Mouse (Mus musculus): ENCODE results near the gene Klf16.

Gene Klf16

GRCm38 (mm10) chr10:80573944-80574343, 3.2 kb downstream of the Klf16 start:
- peak; percentile 72 for DNase-seq

GRCm38 (mm10) chr10:80572477-80572876, 4.6 kb downstream of the Klf16 start:
- no peak for DNase-seq

DNA sequence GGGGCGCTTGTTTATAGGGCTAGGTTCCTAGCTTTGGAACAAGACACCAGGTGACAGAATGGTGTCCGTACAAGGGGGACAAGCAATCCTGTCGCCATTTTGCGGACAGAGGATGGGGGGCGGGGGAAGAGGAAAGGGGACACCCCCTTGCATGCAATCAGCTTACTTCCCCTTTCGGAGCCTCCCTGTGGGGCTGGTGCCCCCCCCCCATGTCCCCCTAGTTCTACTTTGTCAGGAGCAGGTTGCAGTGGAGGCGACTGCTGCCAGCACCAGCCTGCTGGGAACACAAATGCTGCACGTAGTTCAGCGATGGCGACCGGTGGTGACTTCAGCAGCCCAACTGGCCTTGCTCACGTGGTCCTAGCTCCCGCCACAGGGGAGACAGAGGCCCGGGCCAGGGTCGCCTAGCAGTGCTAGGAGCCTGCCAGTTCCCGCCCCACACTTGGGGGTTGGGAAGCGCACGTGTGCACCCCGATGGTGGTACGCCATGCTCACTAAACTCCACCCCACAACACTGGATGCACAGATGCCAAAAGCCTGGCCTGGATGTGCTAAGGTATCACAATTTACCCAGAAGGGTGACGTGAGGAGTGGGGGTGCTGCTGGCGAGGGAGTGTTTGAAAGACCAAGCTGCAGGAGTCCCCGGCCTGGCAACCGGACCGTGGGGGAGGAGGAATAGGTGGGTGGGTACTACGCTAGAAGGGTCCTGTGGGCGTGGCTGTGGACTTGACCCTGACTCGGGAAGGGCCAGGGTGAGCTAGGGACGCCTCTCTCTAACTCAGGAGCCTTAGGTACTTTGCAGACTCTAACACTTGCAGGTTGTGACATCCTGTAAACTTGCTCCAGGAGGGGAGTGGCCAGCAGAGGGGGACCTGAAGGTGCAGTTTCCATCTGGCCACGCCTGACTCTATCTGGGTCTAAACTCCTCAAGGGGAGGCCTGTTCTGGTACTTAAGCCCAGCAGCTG, 6.0 kb downstream of the Klf16 start:
- no peak for DNase-seq

GRCm38 (mm10) chr10:80570419-80570818, 6.7 kb downstream of the Klf16 start:
- no peak for DNase-seq

- DNase-seq, result no peak
Measured at GRCm38 (mm10) chr10:80569664-80570066, 7.5 kb downstream of the Klf16 start.

DNA sequence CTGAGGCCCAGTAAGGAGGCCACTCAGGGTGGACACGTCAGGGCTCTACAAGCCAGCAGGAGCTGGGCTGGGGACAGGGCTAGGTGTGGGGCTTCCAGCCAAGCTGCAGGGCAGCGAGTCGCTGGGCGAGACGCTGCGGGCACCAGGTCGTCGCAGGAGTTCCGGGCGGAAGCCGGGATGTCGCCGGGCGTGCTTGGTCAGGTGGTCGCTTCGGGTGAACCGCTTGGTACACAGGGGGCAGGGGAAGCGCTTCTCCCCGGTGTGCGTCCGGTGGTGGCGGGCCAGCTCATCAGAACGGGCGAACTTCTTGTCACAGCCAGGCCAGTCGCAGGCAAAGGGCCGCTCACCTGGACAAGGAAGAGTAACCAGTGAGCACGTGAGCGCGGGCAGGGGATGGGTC, 8.2 kb downstream of the Klf16 start:
- no peak for DNase-seq

DNA sequence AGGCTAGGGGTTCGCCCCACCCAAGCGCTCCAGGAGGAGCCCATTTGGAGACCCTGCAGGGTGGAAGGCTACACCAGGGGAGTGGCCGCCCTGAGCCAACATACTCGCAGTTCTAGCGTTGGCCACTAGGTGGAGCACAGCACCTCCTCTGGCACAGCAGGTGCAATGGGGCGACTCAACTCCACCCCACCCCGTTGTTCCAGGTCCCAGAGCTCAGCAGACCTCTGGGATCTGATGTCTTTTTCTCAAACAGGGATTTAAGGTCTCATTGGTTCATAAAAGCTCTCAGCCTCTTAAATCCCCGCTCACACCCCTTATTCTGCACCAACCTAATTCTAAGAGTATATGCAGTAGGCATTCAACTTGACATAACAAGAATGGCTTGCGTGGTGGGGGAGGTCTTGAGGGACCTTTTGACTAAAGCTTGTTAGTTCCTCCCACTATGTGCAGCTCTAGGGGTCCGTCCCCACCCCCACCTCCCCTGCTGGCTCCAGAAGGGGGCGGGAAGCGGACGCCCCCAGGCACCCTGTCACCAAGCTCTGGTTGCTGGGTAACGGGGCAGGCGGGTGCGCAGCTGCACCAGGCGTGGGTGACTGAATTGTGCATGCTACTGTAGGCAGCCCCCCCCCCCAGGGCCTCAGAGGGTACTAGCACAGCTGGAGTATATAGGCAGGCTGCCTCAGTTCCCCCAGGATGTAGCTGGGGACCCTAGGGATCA, 10.6 kb downstream of the Klf16 start:
- peak; percentile 86 for DNase-seq

GRCm38 (mm10) chr10:80561116-80561944, 15.8 kb downstream of the Klf16 start, which contains the start of gene Rexo1:
Gene Rexo1 (minus strand): TSS chr10:80561560.
- DNase-seq, result peak; percentile 92

- no peak for DNase-seq
Measured at GRCm38 (mm10) chr10:80560621-80561020, 16.5 kb downstream of the Klf16 start.

DNA sequence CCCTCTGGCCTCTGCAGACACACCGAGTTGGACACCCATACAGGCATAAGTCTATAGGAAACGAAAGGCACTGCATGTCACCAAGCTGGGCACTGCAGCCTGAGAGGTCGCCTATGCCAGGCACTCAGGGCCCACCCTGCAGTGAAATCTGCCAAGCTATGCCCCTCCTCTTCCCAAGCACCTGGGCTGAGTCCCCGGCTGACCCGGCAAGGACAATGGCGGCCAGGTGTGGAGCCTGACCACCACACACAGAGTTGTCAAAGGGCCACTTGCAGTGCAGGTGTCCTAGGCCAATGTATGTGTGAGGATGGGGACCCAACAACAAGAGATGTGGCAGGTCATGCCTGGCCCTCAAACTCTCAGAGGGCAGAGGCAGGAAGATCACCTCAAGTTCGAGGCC, 17.7 kb downstream of the Klf16 start:
- no peak for DNase-seq

- no peak for DNase-seq
Measured at GRCm38 (mm10) chr10:80557346-80557965, 19.7 kb downstream of the Klf16 start.

- DNase-seq, result no peak
Measured at GRCm38 (mm10) chr10:80553997-80554396, 23.1 kb downstream of the Klf16 start.

DNA sequence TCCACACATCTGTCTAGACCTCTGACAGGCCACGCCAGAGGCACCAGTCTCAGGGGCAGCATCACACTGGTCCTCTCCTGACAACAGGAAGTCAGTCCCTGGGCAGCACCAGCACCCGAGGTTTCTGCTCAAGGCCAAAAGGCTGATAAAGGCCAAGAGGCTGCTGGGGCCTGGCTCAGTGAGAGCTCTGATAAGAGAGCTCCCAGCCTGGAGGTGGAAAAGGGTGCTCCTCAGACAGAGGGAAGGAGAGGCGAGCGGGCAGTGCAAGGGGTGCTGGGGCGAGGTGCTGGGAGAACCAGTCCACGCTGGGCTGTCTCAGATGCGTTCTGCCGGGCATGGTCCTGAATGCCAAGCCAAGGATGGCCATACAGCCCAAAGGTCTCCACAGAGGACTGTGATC, 23.5 kb downstream of the Klf16 start:
- no peak for DNase-seq

DNA sequence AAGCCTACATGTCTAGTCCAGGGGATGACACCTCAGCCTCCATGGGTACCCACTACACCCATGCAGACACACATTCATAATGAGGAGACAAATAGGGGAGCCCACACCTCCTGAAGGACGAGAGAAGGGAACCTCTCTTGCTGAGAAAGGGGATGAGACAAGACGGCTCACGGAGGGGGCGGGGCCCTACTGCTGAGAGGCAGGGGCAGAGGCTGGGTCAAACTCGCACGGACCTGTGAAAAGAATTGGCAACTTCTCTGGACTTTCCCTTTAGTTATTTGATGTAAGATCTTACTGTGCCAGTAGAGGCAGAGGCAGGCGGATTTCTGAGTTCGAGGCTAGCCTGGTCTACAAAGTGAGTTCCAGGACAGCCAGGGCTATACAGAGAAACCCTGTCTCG, 24.8 kb downstream of the Klf16 start:
- DNase-seq, result no peak

- DNase-seq, result no peak
Measured at GRCm38 (mm10) chr10:80549279-80549678, 27.8 kb downstream of the Klf16 start.

GRCm38 (mm10) chr10:80548428-80549006, 28.6 kb downstream of the Klf16 start:
- no peak for DNase-seq

GRCm38 (mm10) chr10:80547539-80547938, 29.6 kb downstream of the Klf16 start:
- no peak for DNase-seq

- no peak for DNase-seq
Measured at GRCm38 (mm10) chr10:80546945-80547344, 30.2 kb downstream of the Klf16 start.

DNA sequence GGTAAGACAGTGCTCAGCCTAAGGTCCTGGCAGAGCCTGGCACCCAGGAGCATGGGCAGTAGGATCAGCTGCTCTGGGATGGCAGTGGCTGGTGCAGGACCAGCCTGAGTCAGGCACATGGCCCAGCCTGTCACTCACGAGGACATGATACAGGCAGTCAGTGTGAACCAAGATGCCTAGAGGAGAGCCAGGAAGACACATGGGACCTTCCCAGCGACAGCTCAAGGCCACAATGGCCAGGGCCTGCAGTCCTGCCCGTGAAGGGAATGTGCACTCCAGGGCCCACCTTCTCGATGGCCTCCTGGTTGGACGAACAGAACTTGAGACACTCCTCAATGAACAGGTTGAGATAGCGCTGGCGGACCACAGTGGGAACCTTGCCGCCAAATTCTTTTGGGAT, 31.5 kb downstream of the Klf16 start:
- no peak for DNase-seq

- DNase-seq, result no peak
Measured at GRCm38 (mm10) chr10:80543873-80544272, 33.2 kb downstream of the Klf16 start.

DNA sequence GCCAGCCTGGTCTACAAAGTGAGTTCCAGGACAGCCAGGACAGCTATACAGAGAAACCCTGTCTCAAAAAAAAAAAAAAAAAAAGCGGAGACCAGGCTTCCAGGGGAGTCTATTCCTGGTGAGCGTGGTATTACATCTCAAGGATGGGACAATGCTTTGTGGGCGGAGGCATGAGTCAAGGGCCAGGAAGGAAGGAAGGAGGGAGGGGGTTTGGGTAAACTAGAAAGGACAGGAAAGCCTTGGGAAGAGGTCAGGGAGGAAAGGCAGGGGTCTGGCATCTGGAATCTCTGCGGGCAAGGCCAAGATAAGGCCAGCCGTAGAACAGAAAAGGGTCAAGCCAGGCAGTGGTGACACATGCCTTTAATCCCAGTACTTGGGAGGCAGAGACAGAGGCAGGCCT, 37.6 kb downstream of the Klf16 start:
- no peak for DNase-seq

DNA sequence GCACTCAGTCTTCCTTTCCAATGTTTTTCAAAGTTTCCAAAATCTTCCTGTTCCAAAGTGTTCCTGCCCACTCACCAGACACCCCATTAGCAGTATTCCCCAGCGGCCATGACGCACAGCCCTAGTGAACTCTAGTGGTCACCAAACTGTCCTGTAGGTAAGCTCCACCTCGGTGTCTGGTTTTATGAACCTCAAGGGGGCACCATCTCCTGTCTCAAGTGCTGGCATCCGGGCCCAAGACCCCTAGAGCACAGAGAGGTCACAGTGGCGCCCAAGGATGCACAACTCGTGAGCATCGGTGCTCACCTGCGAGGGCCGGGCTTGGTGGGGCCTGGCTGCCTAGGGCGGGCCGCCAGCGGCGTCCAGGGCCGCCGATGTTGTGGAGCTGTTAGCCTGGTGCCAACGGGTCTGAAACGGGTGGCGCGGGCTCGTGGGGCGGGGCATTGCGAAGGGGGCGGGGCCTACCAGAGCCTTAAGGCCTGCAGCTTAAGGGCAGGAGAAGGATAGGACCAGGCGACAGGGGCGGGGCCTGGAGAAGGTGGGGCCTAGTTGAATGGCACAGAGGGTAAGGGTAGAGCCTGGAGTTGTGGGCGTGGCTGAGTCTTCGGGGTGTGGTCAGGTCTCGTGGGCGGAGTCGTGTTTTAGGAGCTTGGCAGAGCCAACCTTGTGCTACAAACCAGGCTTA, 38.3 kb downstream of the Klf16 start, which contains the start of gene Atp8b3:
Atp8b3 (minus strand) TSS at position 415 of the 685 bp plus-strand sequence.
- peak; percentile 24 for DNase-seq
